ENCODE assay signal across 8 mouse cellular contexts in genomic region chr11:120643601-120643987, GRCm38 (mm10). TPM values are rescaled to one million over a fixed set of nuclear protein-coding genes. Genes with fewer than 3 reads are reported as not detected.
A peak's percentile ranks its signal among the peaks of the same experiment; 100 is the strongest.
DNase-seq lines count a peak whose midpoint lies in the region; ATAC-seq and TF ChIP-seq lines count a peak whose summit lies in the region.

Gene Pycr1 (minus strand): TSS chr11:120643769.

- DNase-seq in CH12.LX (ENCODE audit: extremely low read depth), result peak; percentile 98
- peak; percentile 92 for DNase-seq in c-Kit-positive CD71-positive TER-119-negative erythroid progenitor cells, embryonic 14.5 days (ENCODE audit: low read depth)
- DNase-seq in heart, postnatal 10 days, result peak; percentile 96
- DNase-seq in large intestine, adult 2 months (ENCODE audit: low read depth, low spot score), result peak; percentile 81
- DNase-seq in liver, postnatal 0 days, result peak; percentile 94
- peak; percentile 93 for DNase-seq in testis, postnatal 10 days (ENCODE audit: low spot score)

- peak within 1 kb of the TSS; percentile 75 for H3K4me2 ChIP-seq in CH12.LX (ENCODE audit: insufficient read depth, low read depth, poor library complexity, severe bottlenecking)
- peak within 1 kb of the TSS; percentile 90 for H3K4me2 ChIP-seq in forebrain, embryonic 12.5 days
- H3K4me2 ChIP-seq in liver, postnatal 0 days (ENCODE audit: low read depth, low read length), result peak within 1 kb of the TSS; percentile 97
- H3K4me2 ChIP-seq in neural tube, embryonic 14.5 days (ENCODE audit: low read depth, low read length), result peak within 1 kb of the TSS; percentile 94

- H3K79me2 ChIP-seq in CH12.LX (replicated peaks; ENCODE audit: control insufficient read depth, extremely low read depth, insufficient read depth, poor library complexity, severe bottlenecking), result no peaks in the 10 kb centered on the region

- TF ChIP-seq POLR2A in CH12.LX (IDR thresholded peaks at IDR 0.05; ENCODE audit: low read depth, low read length), result peak; percentile 90

- peak within 1 kb of the TSS; percentile 79 for H3K9ac ChIP-seq in CH12.LX (ENCODE audit: insufficient read depth, low read depth)
- H3K9ac ChIP-seq in forebrain, embryonic 12.5 days, result peak within 1 kb of the TSS; percentile 66
- H3K9ac ChIP-seq in liver, postnatal 0 days (replicated peaks), result peak within 1 kb of the TSS; percentile 64
- peak within 1 kb of the TSS; percentile 74 for H3K9ac ChIP-seq in neural tube, embryonic 14.5 days (replicated peaks; ENCODE audit: low read depth, low read length)

- H3K4me1 ChIP-seq in CH12.LX (ENCODE audit: control insufficient read depth in 1 of 2, insufficient read depth in 2 of 2), result peaks cover 25 to 56% of the 10 kb centered on the region in 2 experiments
- H3K4me1 ChIP-seq in forebrain, embryonic 12.5 days, result peaks cover 23% of the 10 kb centered on the region
- H3K4me1 ChIP-seq in liver, postnatal 0 days (ENCODE audit: insufficient read depth), result peaks cover 21% of the 10 kb centered on the region
- H3K4me1 ChIP-seq in neural tube, embryonic 14.5 days (ENCODE audit: control insufficient read depth, insufficient read depth, low read length), result peaks cover 17% of the 10 kb centered on the region; the same call in 1 of the 2 replicates

- H3K9me3 ChIP-seq in CH12.LX (replicated peaks; ENCODE audit: low read length), result no peaks in the 10 kb centered on the region
- no peaks in the 10 kb centered on the region for H3K9me3 ChIP-seq in forebrain, embryonic 12.5 days
- no peaks in the 10 kb centered on the region for H3K9me3 ChIP-seq in liver, postnatal 0 days (ENCODE audit: low read length)
- no peaks in the 10 kb centered on the region for H3K9me3 ChIP-seq in neural tube, embryonic 14.5 days (ENCODE audit: control insufficient read depth, low read length)

- H3K4me3 ChIP-seq in CH12.LX (replicated peaks in 1 of 3; ENCODE audit: low read depth in 2 of 3, low read length in 2 of 3, poor library complexity in 1 of 3), result peak within 1 kb of the TSS; percentile 57 to 70 (median 66)
- peak within 1 kb of the TSS; percentile 49 for H3K4me3 ChIP-seq in forebrain, embryonic 12.5 days (replicated peaks)
- peak within 1 kb of the TSS; percentile 52 for H3K4me3 ChIP-seq in liver, postnatal 0 days (ENCODE audit: low read depth, low read length)
- H3K4me3 ChIP-seq in neural tube, embryonic 14.5 days (ENCODE audit: low read depth, low read length), result peak within 1 kb of the TSS; percentile 39

- in situ Hi-C loops in CH12.LX (cut with MboI; ENCODE audit: low pct_ligation_motif_present, low pct_unique_long_range_greater_than_20kb, low sequenced_read_pairs), result no loop called here

- peaks cover 15 to 33% of the 10 kb centered on the region in 2 experiments for H3K36me3 ChIP-seq in CH12.LX (replicated peaks in 1 of 2; ENCODE audit: control insufficient read depth in 1 of 2, insufficient read depth in 1 of 2, low read length in 1 of 2)
- H3K36me3 ChIP-seq in forebrain, embryonic 12.5 days (replicated peaks), result no peaks in the 10 kb centered on the region
- H3K36me3 ChIP-seq in liver, postnatal 0 days (replicated peaks; ENCODE audit: insufficient read depth, low read length), result no peaks in the 10 kb centered on the region
- H3K36me3 ChIP-seq in neural tube, embryonic 14.5 days (ENCODE audit: control insufficient read depth, insufficient read depth, low read length), result no peaks in the 10 kb centered on the region

- dilution Hi-C loops in CH12.LX (cut with MboI; ENCODE audit: extremely low pct_ligation_motif_present, extremely low pct_unique_long_range_greater_than_20kb, low sequenced_read_pairs), result no loop called here

- TF ChIP-seq EP300 in CH12.LX (IDR thresholded peaks at IDR 0.05; ENCODE audit: low read length), result no peak
- TF ChIP-seq EP300 in liver, postnatal 0 days (IDR thresholded peaks at IDR 0.05; ENCODE audit: low read depth), result no peak

- peak within 1 kb of the TSS; percentile 35; the same call in 1 of the 2 replicates for H3K27ac ChIP-seq in CH12.LX (ENCODE audit: insufficient read depth, low read depth)
- 0 out of 2 replicates have a peak within 1 kb of the TSS, but pooled peaks have one; percentile 2 for H3K27ac ChIP-seq in forebrain, embryonic 12.5 days
- no peak within 1 kb of the TSS for H3K27ac ChIP-seq in liver, postnatal 0 days (ENCODE audit: low read depth)
- peak within 1 kb of the TSS; percentile 30; the same call in 1 of the 2 replicates for H3K27ac ChIP-seq in neural tube, embryonic 14.5 days (ENCODE audit: low read depth, low read length)

- no peaks in the 10 kb centered on the region for H3K27me3 ChIP-seq in CH12.LX (replicated peaks)
- H3K27me3 ChIP-seq in forebrain, embryonic 12.5 days, result peaks cover 40% of the 10 kb centered on the region
- H3K27me3 ChIP-seq in liver, postnatal 0 days (ENCODE audit: insufficient read depth, low read length), result 0 out of 2 replicates have a peak, but pooled peaks cover 3% of the 10 kb centered on the region
- H3K27me3 ChIP-seq in neural tube, embryonic 14.5 days (ENCODE audit: control insufficient read depth, insufficient read depth, low read length), result no peaks in the 10 kb centered on the region

- intact Hi-C loops in heart, postnatal 10 days (cut with DNase I), result no loop called here

- TF ChIP-seq RAD21 in CH12.LX (IDR thresholded peaks at IDR 0.05; ENCODE audit: low read depth, low read length), result no peak

- ATAC-seq in forebrain, embryonic 12.5 days (ENCODE audit: low FRiP score), result peak; percentile 99
- peak; percentile 96 for ATAC-seq in liver, postnatal 0 days
- ATAC-seq in neural tube, embryonic 14.5 days (ENCODE audit: low read depth), result peak; percentile 99

- WGBS in forebrain, embryonic 12.5 days, result 0% methylated on average over 15 of the region's 15 CpGs
- WGBS in large intestine, adult 2 months, result under 1% methylated on average over 15 of the region's 15 CpGs
- under 1% methylated on average over 15 of the region's 15 CpGs for WGBS in liver, postnatal 0 days (ENCODE audit: insufficient replicate concordance)
- 0% methylated on average over 15 of the region's 15 CpGs for WGBS in neural tube, embryonic 14.5 days

- no peak for TF ChIP-seq CTCF in CH12.LX (conservative IDR thresholded peaks at IDR 0.05 in 1 of 2, IDR thresholded peaks at IDR 0.05 in 1 of 2; ENCODE audit: low read depth in 2 of 2, low read length in 2 of 2)
- TF ChIP-seq CTCF in liver, postnatal 0 days (IDR thresholded peaks at IDR 0.05; ENCODE audit: low read depth), result no peak

TF ChIP-seq in CH12.LX, 34 proteins besides CTCF, POLR2A, EP300 and RAD21 (continues in another document):
- 0 out of 2 replicates have a peak, but pooled peaks have one; percentile 45 for TF ChIP-seq KAT2A (IDR thresholded peaks at IDR 0.05; ENCODE audit: insufficient replicate concordance, low read length)
- TF ChIP-seq E2F4 (IDR thresholded peaks at IDR 0.05; ENCODE audit: insufficient replicate concordance, low read depth, low read length), result 0 out of 2 replicates have a peak, but pooled peaks have one; percentile 71
- TF ChIP-seq ELF1 (IDR thresholded peaks at IDR 0.05; ENCODE audit: low read depth, low read length), result no peak
- TF ChIP-seq ZNF384 (IDR thresholded peaks at IDR 0.05; ENCODE audit: low read depth, low read length), result no peak
- peak; percentile 94 for TF ChIP-seq NELFE (IDR thresholded peaks at IDR 0.05; ENCODE audit: low read depth, low read length)
- TF ChIP-seq MAZ (IDR thresholded peaks at IDR 0.05; ENCODE audit: low read depth, low read length), result peak; percentile 70; the same call in 1 of the 2 replicates
- peak; percentile 61 for TF ChIP-seq CHD2 (IDR thresholded peaks at IDR 0.05; ENCODE audit: low read length)
- no peak for TF ChIP-seq PAX5 (IDR thresholded peaks at IDR 0.05; ENCODE audit: low read length)
- TF ChIP-seq USF1 (IDR thresholded peaks at IDR 0.05; ENCODE audit: low read depth, low read length), result peak; percentile 3; the same call in 1 of the 2 replicates
- TF ChIP-seq SIN3A (IDR thresholded peaks at IDR 0.05; ENCODE audit: low read length), result peak; percentile 95
- 0 out of 2 replicates have a peak, but pooled peaks have one; percentile 19 for TF ChIP-seq BHLHE40 (IDR thresholded peaks at IDR 0.05; ENCODE audit: low read depth, low read length)
- TF ChIP-seq SMC3 (IDR thresholded peaks at IDR 0.05; ENCODE audit: low read depth, low read length), result no peak
- TF ChIP-seq MYC (IDR thresholded peaks at IDR 0.05; ENCODE audit: low read depth, low read length), result peak; percentile 98
- TF ChIP-seq NRF1 (IDR thresholded peaks at IDR 0.05; ENCODE audit: low read depth, low read length), result 0 out of 2 replicates have a peak, but pooled peaks have one; percentile 33
- no peak for TF ChIP-seq USF2 (conservative IDR thresholded peaks at IDR 0.05; ENCODE audit: low read depth, low read length)
- no peak for TF ChIP-seq JUN (IDR thresholded peaks at IDR 0.05; ENCODE audit: insufficient read depth, low read depth, low read length)
- peak; percentile 50 for TF ChIP-seq IRF4 (IDR thresholded peaks at IDR 0.05; ENCODE audit: low read depth, low read length)
- TF ChIP-seq MXI1 (IDR thresholded peaks at IDR 0.05; ENCODE audit: low read depth, low read length), result peak; percentile 97
- TF ChIP-seq HCFC1 (IDR thresholded peaks at IDR 0.05; ENCODE audit: low read depth, low read length), result peak; percentile 35
- no peak; the same call in 1 of the 2 replicates for TF ChIP-seq RCOR1 (conservative IDR thresholded peaks at IDR 0.05; ENCODE audit: low read depth, low read length)
- 0 out of 2 replicates have a peak, but pooled peaks have one; percentile 12 for TF ChIP-seq ETS1 (conservative IDR thresholded peaks at IDR 0.05; ENCODE audit: low read depth, low read length)
- TF ChIP-seq CHD1 (IDR thresholded peaks at IDR 0.05; ENCODE audit: low read depth, low read length), result no peak
- peak; percentile 83 for TF ChIP-seq TBP (conservative IDR thresholded peaks at IDR 0.05; ENCODE audit: low read depth, low read length)
- peak; percentile 92 for TF ChIP-seq ZMIZ1 (IDR thresholded peaks at IDR 0.05; ENCODE audit: low read depth, low read length)
- no peak for TF ChIP-seq ZC3H11A (IDR thresholded peaks at IDR 0.05; ENCODE audit: low read depth, low read length)
- TF ChIP-seq JUND (conservative IDR thresholded peaks at IDR 0.05; ENCODE audit: low read depth, low read length), result peak; percentile 64
- TF ChIP-seq MAX (IDR thresholded peaks at IDR 0.05; ENCODE audit: low read length), result peak; percentile 97

RNA-seq across cellular contexts. Expression of gene Pycr1, which starts in this region (rescaled TPM):
- 26.2 and 75.3 TPM in 2 replicates for total RNA-seq in CH12.LX (2012; rRNA removed)
- 18.3 and 21.0 TPM in 2 replicates for total RNA-seq in CH12.LX (2014; rRNA removed)
- 27.2 and 32.3 TPM in 2 replicates for polyA plus RNA-seq in CH12.LX (2012; ENCODE audit: insufficient read length, low read depth)
- polyA plus RNA-seq in forebrain, embryonic 12.5 days (2016; fragmentation: Nextera tagmentation; extraction: Ambion mirVana), result 32.5 and 32.8 TPM in 2 replicates
- total RNA-seq in heart, postnatal 10 days (2021), result 1 to 10 TPM; 4.8 to 5.5 TPM
- polyA plus RNA-seq in large intestine, adult 2 months (2012; rRNA removed), result 16.4 and 16.7 TPM in 2 replicates
- 1.5 and 1.7 TPM in 2 replicates for polyA plus RNA-seq in liver, postnatal 0 days (2015; fragmentation: Nextera tagmentation; extraction: Ambion mirVana)
- 15.3 and 24.9 TPM in 2 replicates for polyA plus RNA-seq in neural tube, embryonic 14.5 days (2014; fragmentation: Nextera tagmentation; extraction: Ambion mirVana)
